Mouse (Mus musculus): Measurements from ENCODE around the gene Ttyh3.
"Not testable (repeated sequence)": the region's sequence is repeated elsewhere in the genome, so short reads cannot be mapped to it uniquely, and the experiment has no call there.

The Ttyh3 gene

GRCm38 (mm10) chr5:140648519-140649100, at the start of gene Ttyh3:
TSS of gene Ttyh3 (minus strand) at chr5:140649031.
- DNase-seq = no peak

GRCm38 (mm10) chr5:140695987-140696386, 47.2 kb upstream of the Ttyh3 start:
- DNase-seq = no peak

GRCm38 (mm10) chr5:140688434-140688833, 39.6 kb upstream of the Ttyh3 start:
- no peak for DNase-seq

- DNase-seq = no peak
Measured at GRCm38 (mm10) chr5:140684343-140685148, 35.7 kb upstream of the Ttyh3 start.

- DNase-seq = no peak
Measured at GRCm38 (mm10) chr5:140682113-140682512, 33.3 kb upstream of the Ttyh3 start.

GRCm38 (mm10) chr5:140680950-140681349, 32.1 kb upstream of the Ttyh3 start:
- no peak for DNase-seq

- no peak for DNase-seq
Measured at GRCm38 (mm10) chr5:140680051-140680450, 31.2 kb upstream of the Ttyh3 start.

- no peak for DNase-seq
Measured at GRCm38 (mm10) chr5:140677137-140677536, 28.3 kb upstream of the Ttyh3 start.

- DNase-seq = no peak
Measured at GRCm38 (mm10) chr5:140675640-140676039, 26.8 kb upstream of the Ttyh3 start.

GRCm38 (mm10) chr5:140675079-140675478, 26.2 kb upstream of the Ttyh3 start:
- no peak for DNase-seq

GRCm38 (mm10) chr5:140674036-140674435, 25.2 kb upstream of the Ttyh3 start:
- DNase-seq = no peak

GRCm38 (mm10) chr5:140672603-140673002, 23.8 kb upstream of the Ttyh3 start:
- not testable (repeated sequence) for DNase-seq

- no peak for DNase-seq
Measured at GRCm38 (mm10) chr5:140672115-140672514, 23.3 kb upstream of the Ttyh3 start.

- peak; percentile 45 for DNase-seq
Measured at GRCm38 (mm10) chr5:140663621-140664180, 14.9 kb upstream of the Ttyh3 start.

- peak; percentile 59 for DNase-seq
Measured at GRCm38 (mm10) chr5:140662741-140663592, 14.1 kb upstream of the Ttyh3 start.

- DNase-seq = peak; percentile 75
Measured at GRCm38 (mm10) chr5:140661875-140662643, 13.2 kb upstream of the Ttyh3 start.

GRCm38 (mm10) chr5:140661427-140661826, 12.6 kb upstream of the Ttyh3 start:
- no peak for DNase-seq

GRCm38 (mm10) chr5:140660398-140660797, 11.6 kb upstream of the Ttyh3 start:
- no peak for DNase-seq

GRCm38 (mm10) chr5:140659607-140660272, 10.9 kb upstream of the Ttyh3 start:
- DNase-seq = peak; percentile 88

- no peak for DNase-seq
Measured at GRCm38 (mm10) chr5:140654096-140654845, 5.4 kb upstream of the Ttyh3 start.

GRCm38 (mm10) chr5:140652587-140652986, 3.8 kb upstream of the Ttyh3 start:
- no peak for DNase-seq
